Mouse (Mus musculus): ENCODE data around the gene AI854703.

GRCm38 (mm10) chr6:48578736-48579135 lies 47.8 kb upstream of the AI854703 start:
- TF ChIP-seq CTCF (IDR thresholded peaks at IDR 0.05; ENCODE audit: low read depth, low read length) (no peak), POLR2A (IDR thresholded peaks at IDR 0.05; ENCODE audit: extremely low read depth, insufficient read depth, low read length) (no peak)

All from liver, adult 2 months (tissue).